Mouse (Mus musculus): ENCODE measurements around the gene Otub1.

Otub1 gene

GRCm38 (mm10) chr19:7148541-7149085 is 57.5 kb downstream of the Otub1 start:
- no peak for DNase-seq (ENCODE audit: low spot score in 2 of 2)

Data from heart, adult 9 months (tissue).